In the genomic region with DNA sequence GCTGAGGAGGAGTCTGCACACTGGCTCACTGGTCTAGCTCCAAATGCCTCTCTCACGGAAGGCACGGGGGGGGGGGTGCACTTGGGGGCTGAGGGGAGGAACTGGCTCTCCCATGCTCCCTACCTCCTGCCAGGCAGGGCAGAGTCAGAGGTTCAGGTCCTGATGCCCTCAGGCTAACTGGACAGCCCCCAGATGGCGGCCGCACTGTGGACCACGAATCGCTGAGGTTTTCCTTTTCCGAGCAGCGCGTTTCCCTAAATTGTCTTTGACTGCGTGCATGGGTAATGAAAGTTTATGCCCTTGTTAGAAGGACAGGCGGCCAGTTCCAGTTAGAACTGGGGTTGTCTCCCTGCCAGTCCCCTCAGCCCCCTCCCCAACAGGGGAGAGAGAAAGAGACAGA, we compare ENCODE assay signal across 15 mouse cellular contexts.
DNase-seq lines count a peak whose midpoint lies in the region; ATAC-seq and TF ChIP-seq lines count a peak whose summit lies in the region.
"Had no signal": no experiment of that assay in that cellular context is flagged by ENCODE, and none has a peak within 500 bp of the region (broad histone marks: within the 10 kb centered on the region; RNA-seq: fewer than 3 reads in every experiment).

No protein-coding gene starts in this region.

- H3K4me3 ChIP-seq in forebrain, embryonic 10.5 days, result no peak overlapping the region
- no peak overlapping the region for H3K4me3 ChIP-seq in forebrain, embryonic 13.5 days
- H3K4me3 ChIP-seq in lung, embryonic 15.5 days, result no peak overlapping the region
- H3K4me3 ChIP-seq in lung, adult 2 months (replicated peaks; ENCODE audit: extremely low read depth, low read depth, low read length), result no peak overlapping the region
- H3K4me3 ChIP-seq in kidney, postnatal 0 days (replicated peaks; ENCODE audit: low read depth, low read length), result no peak overlapping the region
- no peak overlapping the region for H3K4me3 ChIP-seq in neural tube, embryonic 13.5 days

- 0 out of 2 replicates have a peak overlapping the region, but pooled peaks have one; percentile 7 for H3K27ac ChIP-seq in forebrain, embryonic 10.5 days
- H3K27ac ChIP-seq in forebrain, embryonic 13.5 days, result no peak overlapping the region
- H3K27ac ChIP-seq in lung, embryonic 15.5 days, result peak overlapping the region; percentile 11; the same call in 1 of the 2 replicates
- peak overlapping the region; percentile 72 for H3K27ac ChIP-seq in kidney, postnatal 0 days
- peak overlapping the region; percentile 87 for H3K27ac ChIP-seq in neural tube, embryonic 13.5 days (replicated peaks)

- H3K9ac ChIP-seq in forebrain, embryonic 13.5 days, result no peak overlapping the region
- H3K9ac ChIP-seq in lung, embryonic 15.5 days, result no peak overlapping the region
- no peak overlapping the region for H3K9ac ChIP-seq in kidney, postnatal 0 days (ENCODE audit: low read depth, low read length)
- peak overlapping the region; percentile 45; the same call in 1 of the 2 replicates for H3K9ac ChIP-seq in neural tube, embryonic 13.5 days
- H3K9ac ChIP-seq: forebrain, postnatal 0 days had no signal

- H3K27me3 ChIP-seq in forebrain, embryonic 10.5 days (ENCODE audit: poor library complexity, severe bottlenecking), result peaks cover 97% of the 10 kb centered on the region
- H3K27me3 ChIP-seq in forebrain, embryonic 13.5 days, result peaks cover 73% of the 10 kb centered on the region
- peaks cover 19% of the 10 kb centered on the region for H3K27me3 ChIP-seq in lung, embryonic 15.5 days
- 0 out of 2 replicates have a peak, but pooled peaks cover 5% of the 10 kb centered on the region for H3K27me3 ChIP-seq in kidney, postnatal 0 days (ENCODE audit: insufficient read depth, low read length)
- peaks cover 84% of the 10 kb centered on the region for H3K27me3 ChIP-seq in neural tube, embryonic 13.5 days

- H3K4me1 ChIP-seq in forebrain, embryonic 10.5 days, result peaks cover 93% of the 10 kb centered on the region
- H3K4me1 ChIP-seq in forebrain, embryonic 13.5 days, result peaks cover 53% of the 10 kb centered on the region
- H3K4me1 ChIP-seq in lung, embryonic 15.5 days, result peaks cover 50% of the 10 kb centered on the region
- H3K4me1 ChIP-seq in lung, adult 2 months (ENCODE audit: control insufficient read depth, insufficient read depth, low read length), result peaks cover 41% of the 10 kb centered on the region
- peaks cover 60% of the 10 kb centered on the region for H3K4me1 ChIP-seq in kidney, postnatal 0 days (replicated peaks; ENCODE audit: insufficient read depth, low read length)
- H3K4me1 ChIP-seq in neural tube, embryonic 13.5 days (replicated peaks), result peaks cover 100% of the 10 kb centered on the region

- no peak for DNase-seq in forebrain, embryonic 10.5 days (ENCODE audit: extremely low spot score, low spot score)
- DNase-seq in lung, adult 2 months, result no peak
- DNase-seq in kidney, postnatal 0 days (ENCODE audit: low spot score), result no peak
- DNase-seq in frontal cortex, postnatal 14 days (ENCODE audit: low spot score in 2 of 2), result no peak
- DNase-seq in left cerebral cortex, adult 9 months (ENCODE audit: low spot score in 2 of 2), result no peak
- DNase-seq: adrenal gland, adult 2 months; forebrain, postnatal 0 days; layer of hippocampus, postnatal 36 days; liver; lung, postnatal 14 days; midbrain, embryonic 14.5 days had no signal

- no peak for ATAC-seq in forebrain, embryonic 13.5 days
- no peak for ATAC-seq in lung, embryonic 15.5 days (ENCODE audit: borderline replicate concordance, extremely low read depth, low FRiP score, low TSS enrichment)
- no peak for ATAC-seq in kidney, postnatal 0 days (replicated peaks; ENCODE audit: low FRiP score, low read depth)
- ATAC-seq in neural tube, embryonic 13.5 days (ENCODE audit: low read depth), result no peak
- ATAC-seq: forebrain, postnatal 0 days; intestine, postnatal 0 days had no signal

- H3K4me2 ChIP-seq in forebrain, embryonic 13.5 days, result no peak overlapping the region
- no peak overlapping the region for H3K4me2 ChIP-seq in lung, embryonic 15.5 days
- H3K4me2 ChIP-seq in kidney, postnatal 0 days (ENCODE audit: low read length), result peak overlapping the region; percentile 1; the same call in 1 of the 2 replicates
- peak overlapping the region; percentile 13; the same call in 1 of the 2 replicates for H3K4me2 ChIP-seq in neural tube, embryonic 13.5 days

- no peak for TF ChIP-seq POLR2A in lung, adult 2 months (IDR thresholded peaks at IDR 0.05; ENCODE audit: borderline replicate concordance, extremely low read depth, low read depth, low read length)

- H3K36me3 ChIP-seq in forebrain, embryonic 10.5 days (replicated peaks), result no peaks in the 10 kb centered on the region
- no peaks in the 10 kb centered on the region for H3K36me3 ChIP-seq in forebrain, embryonic 13.5 days (ENCODE audit: poor library complexity, severe bottlenecking)
- no peaks in the 10 kb centered on the region for H3K36me3 ChIP-seq in lung, embryonic 15.5 days
- H3K36me3 ChIP-seq in kidney, postnatal 0 days (ENCODE audit: insufficient read depth, low read length), result no peaks in the 10 kb centered on the region
- no peaks in the 10 kb centered on the region for H3K36me3 ChIP-seq in neural tube, embryonic 13.5 days

- no peak for TF ChIP-seq CTCF in lung, adult 2 months (IDR thresholded peaks at IDR 0.05; ENCODE audit: insufficient read depth, low read length)
- TF ChIP-seq CTCF in kidney, postnatal 0 days (IDR thresholded peaks at IDR 0.05; ENCODE audit: low read depth), result no peak; the same call in 1 of the 2 replicates

- 59% methylated on average over 11 of the region's 11 CpGs for WGBS in forebrain, embryonic 10.5 days
- WGBS in forebrain, embryonic 13.5 days, result 68% methylated on average over 11 of the region's 11 CpGs
- WGBS in lung, embryonic 15.5 days, result 64% methylated on average over 11 of the region's 11 CpGs
- WGBS in lung, adult 2 months, result 45% methylated on average over 11 of the region's 11 CpGs
- 12% methylated on average over 11 of the region's 11 CpGs for WGBS in kidney, postnatal 0 days
- 27% methylated on average over 11 of the region's 11 CpGs for WGBS in neural tube, embryonic 13.5 days

- H3K9me3 ChIP-seq in forebrain, embryonic 10.5 days, result no peaks in the 10 kb centered on the region
- no peaks in the 10 kb centered on the region for H3K9me3 ChIP-seq in forebrain, embryonic 13.5 days (replicated peaks)
- no peaks in the 10 kb centered on the region for H3K9me3 ChIP-seq in lung, embryonic 15.5 days
- no peaks in the 10 kb centered on the region for H3K9me3 ChIP-seq in kidney, postnatal 0 days (replicated peaks; ENCODE audit: low read length)
- no peaks in the 10 kb centered on the region for H3K9me3 ChIP-seq in neural tube, embryonic 13.5 days

Comparison
In these comparisons a context has a peak if more than half of its experiments do, and no peak if none do; other contexts are left out.
1. H3K4me2 ChIP-seq: peak in kidney, postnatal 0 days (single experiment) and neural tube, embryonic 13.5 days (single experiment); none in forebrain, embryonic 13.5 days (single experiment) and lung, embryonic 15.5 days (single experiment).